23 mouse cellular contexts compared by ENCODE assay signal in the genomic region with DNA sequence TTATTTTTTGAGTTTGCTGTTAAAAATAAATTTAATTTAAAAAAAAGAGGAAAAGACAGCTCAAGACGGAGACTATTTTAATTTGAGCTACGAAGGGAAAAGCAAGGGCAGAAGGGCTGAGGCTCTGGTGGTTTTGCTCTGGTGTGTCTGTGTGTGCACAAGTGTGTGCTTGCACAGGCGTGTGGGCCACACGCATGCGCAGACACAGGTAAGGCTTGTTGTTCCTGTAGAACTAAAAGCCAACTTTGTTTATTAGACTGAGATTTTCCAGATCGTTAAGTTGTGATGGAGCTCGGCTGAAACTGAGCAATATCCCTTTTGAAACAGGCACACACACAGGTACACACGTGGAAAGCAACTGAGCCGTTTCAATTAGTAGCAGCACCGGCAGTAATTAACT.
A peak's percentile ranks its signal among the peaks of the same experiment; 100 is the strongest.
DNase-seq lines count a peak whose midpoint lies in the region; ATAC-seq and TF ChIP-seq lines count a peak whose summit lies in the region.
"Had no signal": no experiment of that assay in that cellular context is flagged by ENCODE, and none has a peak within 500 bp of the region (broad histone marks: within the 10 kb centered on the region; RNA-seq: fewer than 3 reads in every experiment).

No protein-coding gene starts in this region.

- no peaks in the 10 kb centered on the region for H3K27me3 ChIP-seq in kidney, adult 2 months (replicated peaks; ENCODE audit: control insufficient read depth, insufficient read depth, low read length)
- H3K27me3 ChIP-seq in kidney, embryonic 15.5 days = peaks cover 31% of the 10 kb centered on the region
- H3K27me3 ChIP-seq in limb, embryonic 13.5 days = peaks cover 53% of the 10 kb centered on the region
- H3K27me3 ChIP-seq in hindbrain, embryonic 14.5 days (ENCODE audit: control insufficient read depth, insufficient read depth, low read length) = no peaks in the 10 kb centered on the region
- H3K27me3 ChIP-seq: embryonic facial prominence, embryonic 12.5 days; intestine, embryonic 15.5 days; liver, embryonic 15.5 days; neural tube, embryonic 12.5 days; stomach, embryonic 15.5 days had no signal

- H3K4me1 ChIP-seq in kidney, adult 2 months (ENCODE audit: control insufficient read depth, insufficient read depth, low read length) = 0 out of 2 replicates have a peak, but pooled peaks cover 2% of the 10 kb centered on the region
- peaks cover 29% of the 10 kb centered on the region for H3K4me1 ChIP-seq in kidney, embryonic 15.5 days
- peaks cover 51% of the 10 kb centered on the region for H3K4me1 ChIP-seq in limb, embryonic 13.5 days
- H3K4me1 ChIP-seq in hindbrain, embryonic 14.5 days (replicated peaks; ENCODE audit: control insufficient read depth, insufficient read depth, low read length) = no peaks in the 10 kb centered on the region
- H3K4me1 ChIP-seq: liver, embryonic 15.5 days had no signal

- no peak for TF ChIP-seq POLR2A in kidney, adult 2 months (IDR thresholded peaks at IDR 0.05; ENCODE audit: low read depth, low read length)

- DNase-seq in kidney, adult 2 months = peak; percentile 32
- peak; percentile 31 to 49 for DNase-seq in kidney, postnatal 25 days
- no peak for DNase-seq in left cerebral cortex, postnatal 36 days (ENCODE audit: low spot score in 2 of 2)
- DNase-seq in embryo, embryonic 9.5 days (ENCODE audit: extremely low spot score) = no peak
- DNase-seq in hindbrain, embryonic 14.5 days (ENCODE audit: low spot score) = no peak
- DNase-seq: adrenal gland, adult 8-10 months; B cell, adult 2 months; cerebellum, adult 2 months; gastrocnemius, adult 2 months; heart, postnatal 14 days; lung, embryonic 14.5 days; lung, postnatal 14 days had no signal

- H3K9me3 ChIP-seq in kidney, embryonic 15.5 days (replicated peaks) = no peaks in the 10 kb centered on the region
- H3K9me3 ChIP-seq in limb, embryonic 13.5 days = no peaks in the 10 kb centered on the region
- H3K9me3 ChIP-seq in hindbrain, embryonic 14.5 days (ENCODE audit: control insufficient read depth, low read length) = no peaks in the 10 kb centered on the region
- H3K9me3 ChIP-seq: embryonic facial prominence, embryonic 12.5 days; hindbrain, embryonic 10.5 days; intestine, embryonic 15.5 days; liver, embryonic 15.5 days; midbrain, embryonic 10.5 days; neural tube, embryonic 12.5 days; stomach, embryonic 15.5 days had no signal

- intact Hi-C loops in left cerebral cortex, postnatal 36 days (cut with DNase I) = loop anchor here (5.0 kb wide), 2 partner anchors 793 to 988 kb away; no protein-coding TSS in a partner anchor

- H3K36me3 ChIP-seq in kidney, adult 2 months (ENCODE audit: control insufficient read depth, insufficient read depth, low read length) = no peaks in the 10 kb centered on the region
- H3K36me3 ChIP-seq in kidney, embryonic 15.5 days = no peaks in the 10 kb centered on the region
- no peaks in the 10 kb centered on the region for H3K36me3 ChIP-seq in limb, embryonic 13.5 days
- no peaks in the 10 kb centered on the region for H3K36me3 ChIP-seq in hindbrain, embryonic 14.5 days (replicated peaks; ENCODE audit: control insufficient read depth, insufficient read depth)
- H3K36me3 ChIP-seq: embryonic facial prominence, embryonic 12.5 days; G1E; hindbrain, embryonic 10.5 days; intestine, embryonic 15.5 days; liver, embryonic 15.5 days; midbrain, embryonic 10.5 days; neural tube, embryonic 12.5 days; stomach, embryonic 15.5 days had no signal

- no peak overlapping the region for H3K9ac ChIP-seq in kidney, embryonic 15.5 days
- H3K9ac ChIP-seq in limb, embryonic 13.5 days = no peak overlapping the region
- H3K9ac ChIP-seq in hindbrain, embryonic 14.5 days = no peak overlapping the region
- H3K9ac ChIP-seq: embryonic facial prominence, embryonic 12.5 days; intestine, embryonic 15.5 days; liver, embryonic 15.5 days; lung, embryonic 14.5 days; neural tube, embryonic 12.5 days; stomach, embryonic 15.5 days had no signal

- no peak for TF ChIP-seq CTCF in kidney, adult 2 months (conservative IDR thresholded peaks at IDR 0.05; ENCODE audit: insufficient read depth, insufficient read length, low read depth, low read length)

- WGBS in kidney, adult 2 months = 43% methylated on average over 10 of the region's 10 CpGs
- WGBS in kidney, embryonic 15.5 days = 46% methylated on average over 10 of the region's 10 CpGs
- 22% methylated on average over 10 of the region's 10 CpGs for WGBS in limb, embryonic 13.5 days
- 81% methylated on average over 10 of the region's 10 CpGs for WGBS in hindbrain, embryonic 14.5 days

- peak; percentile 21; the same call in 1 of the 2 replicates for ATAC-seq in kidney, embryonic 15.5 days (replicated peaks; ENCODE audit: low FRiP score)
- no peak for ATAC-seq in limb, embryonic 13.5 days (ENCODE audit: low FRiP score, low read depth)
- no peak for ATAC-seq in hindbrain, embryonic 14.5 days (ENCODE audit: low FRiP score)
- ATAC-seq in inflammation-experienced regulatory T-cells, adult 6 months = no peak

- H3K4me3 ChIP-seq in kidney, adult 2 months (ENCODE audit: insufficient read depth, low read depth, low read length) = no peak overlapping the region
- H3K4me3 ChIP-seq in kidney, embryonic 15.5 days (replicated peaks) = no peak overlapping the region
- no peak overlapping the region for H3K4me3 ChIP-seq in limb, embryonic 13.5 days
- no peak overlapping the region for H3K4me3 ChIP-seq in hindbrain, embryonic 14.5 days (replicated peaks; ENCODE audit: low read length)
- H3K4me3 ChIP-seq: gastrocnemius, adult 2 months; intestine, embryonic 15.5 days; liver, embryonic 15.5 days; neural tube, embryonic 12.5 days; stomach, embryonic 15.5 days had no signal

- no peak overlapping the region for H3K27ac ChIP-seq in kidney, adult 2 months (ENCODE audit: insufficient read depth, low read depth, low read length)
- H3K27ac ChIP-seq in kidney, embryonic 15.5 days = no peak overlapping the region
- peak overlapping the region; percentile 12; the same call in 1 of the 2 replicates for H3K27ac ChIP-seq in limb, embryonic 13.5 days
- no peak overlapping the region for H3K27ac ChIP-seq in hindbrain, embryonic 14.5 days
- H3K27ac ChIP-seq: embryonic facial prominence, embryonic 12.5 days; gastrocnemius, adult 2 months; intestine, embryonic 15.5 days; liver, embryonic 15.5 days; neural tube, embryonic 12.5 days; stomach, embryonic 15.5 days had no signal

- 0 out of 2 replicates have a peak overlapping the region, but pooled peaks have one; percentile 15 for H3K4me2 ChIP-seq in kidney, embryonic 15.5 days
- H3K4me2 ChIP-seq in limb, embryonic 13.5 days (replicated peaks) = peak overlapping the region; percentile 5; the same call in 1 of the 2 replicates
- no peak overlapping the region for H3K4me2 ChIP-seq in hindbrain, embryonic 14.5 days (replicated peaks)
- H3K4me2 ChIP-seq: intestine, embryonic 15.5 days; liver, embryonic 15.5 days; lung, embryonic 14.5 days; stomach, embryonic 15.5 days had no signal

Comparison
In these comparisons a context has a peak if more than half of its experiments do, and no peak if none do; other contexts are left out.
1. DNase-seq: peak in kidney, adult 2 months (single experiment) and kidney, postnatal 25 days (2 of 2); none in left cerebral cortex, postnatal 36 days (0 of 2), embryo, embryonic 9.5 days (single experiment) and hindbrain, embryonic 14.5 days (single experiment).